Mouse (Mus musculus) intestine, postnatal 0 days (tissue): ENCODE results near the gene Spink8. TPM values are rescaled to one million over a fixed set of nuclear protein-coding genes. Genes with fewer than 3 reads are reported as not detected.

Experiments
- ATAC-seq: fragments of 200-750 bp; cut with Nextera tagmentation; 2 replicates; pipeline ENCODE4 v1.8.0; 2017; ENCODE audit warnings: mild to moderate bottlenecking, moderate TSS enrichment, moderate library complexity
- H3K27ac ChIP-seq: fragments of 300-500 bp; sonication (generic); 2 replicates; pipeline ENCODE4 v1.5.1; 2014; ENCODE audit warnings: mild to moderate bottlenecking, low read depth, low read length, moderate library complexity
- H3K27me3 ChIP-seq: fragments of 300-500 bp; sonication (generic); replicated peaks from 2 replicates; pipeline ENCODE4 v1.6.1; 2014; ENCODE audit warnings: low read length, mixed read lengths; ENCODE audit not compliant: control insufficient read depth, insufficient read depth
- H3K36me3 ChIP-seq: fragments of 300-500 bp; sonication (generic); 2 replicates; pipeline ENCODE4 v1.6.1; 2014; ENCODE audit warnings: mild to moderate bottlenecking, moderate library complexity; ENCODE audit not compliant: control insufficient read depth, insufficient read depth
- H3K4me1 ChIP-seq: fragments of 300-500 bp; sonication (generic); replicated peaks from 2 replicates; pipeline ENCODE4 v1.6.1; 2014; ENCODE audit warnings: antibody characterized with exemption, low read length, mixed read lengths; ENCODE audit not compliant: control insufficient read depth, insufficient read depth
- H3K4me2 ChIP-seq: fragments of 300-500 bp; sonication (generic); replicated peaks from 2 replicates; pipeline ENCODE4 v1.6.1; 2014; ENCODE audit warnings: low read depth, mild to moderate bottlenecking, moderate library complexity
- H3K4me3 ChIP-seq: fragments of 300-500 bp; sonication (generic); 2 replicates; pipeline ENCODE4 v1.5.1; 2014; ENCODE audit warnings: low read depth, low read length
- H3K9ac ChIP-seq: fragments of 300-500 bp; sonication (generic); 2 replicates; pipeline ENCODE4 v1.6.1; 2014; ENCODE audit warnings: mild to moderate bottlenecking, low read depth, low read length
- H3K9me3 ChIP-seq: fragments of 300-500 bp; sonication (generic); 2 replicates; pipeline ENCODE4 v1.6.1; 2016; ENCODE audit warnings: mixed run types; ENCODE audit not compliant: control insufficient read depth
- CTCF ChIP-seq: sonication (generic); IDR thresholded peaks from 2 replicates; pipeline ENCODE4 v1.5.1; 2016; ENCODE audit warnings: low read depth, mild to moderate bottlenecking, control low read depth, antibody characterized with exemption, moderate library complexity
- WGBS: fragments of 180-500 bp; shearing (Covaris S2); extraction: QIAGEN DNeasy Blood & Tissue Kit; methylation state at CpG from one replicate; pipeline ENCODE4 v1.1.7; 2014; 5-methylcytosine and 5-hydroxymethylcytosine counted together
- polyA plus RNA-seq: library from polyadenylated mRNA; unstranded; fragments of >200 nt; fragmentation: Nextera tagmentation; extraction: Ambion mirVana; gene quantifications from 2 replicates; pipeline ENCODE4 v1.2.1, GENCODE M21; 2015

The Spink8 gene
- polyA plus RNA-seq, 1 experiment from 2014 or later: 3.0 TPM

- Histone ChIP-seq H3K9ac (no peak overlapping the region), H3K27me3 (no peaks in the 10 kb centered on the region), H3K4me1 (no peaks in the 10 kb centered on the region), H3K9me3 (no peaks in the 10 kb centered on the region), H3K4me2 (no peak overlapping the region), H3K4me3 (no peak overlapping the region), H3K27ac (no peak overlapping the region), H3K36me3 (no peaks in the 10 kb centered on the region)
- no peak for TF ChIP-seq CTCF
- WGBS: 54% methylated on average over 1 of the region's 1 CpGs
- no peak for ATAC-seq
Observed at GRCm38 (mm10) chr9:109806260-109806659, 5.8 kb upstream of the Spink8 start.

- 68% methylated on average over 2 of the region's 2 CpGs for WGBS
- Histone ChIP-seq H3K4me1 (no peaks in the 10 kb centered on the region), H3K27ac (no peak overlapping the region), H3K9me3 (no peaks in the 10 kb centered on the region), H3K27me3 (no peaks in the 10 kb centered on the region), H3K9ac (no peak overlapping the region), H3K4me3 (no peak overlapping the region), H3K36me3 (no peaks in the 10 kb centered on the region), H3K4me2 (no peak overlapping the region)
- no peak for TF ChIP-seq CTCF
- ATAC-seq: no peak
Observed at GRCm38 (mm10) chr9:109806695-109807293, 5.3 kb upstream of the Spink8 start.

- no peak for TF ChIP-seq CTCF
- Histone ChIP-seq H3K36me3 (no peaks in the 10 kb centered on the region), H3K4me2 (no peak overlapping the region), H3K4me1 (no peaks in the 10 kb centered on the region), H3K9ac (no peak overlapping the region), H3K27ac (no peak overlapping the region), H3K9me3 (no peaks in the 10 kb centered on the region), H3K4me3 (no peak overlapping the region), H3K27me3 (no peaks in the 10 kb centered on the region)
- no peak for ATAC-seq
- WGBS: 33% methylated on average over 3 of the region's 3 CpGs
Observed at GRCm38 (mm10) chr9:109807898-109808297, 4.2 kb upstream of the Spink8 start.

GRCm38 (mm10) chr9:109813424-109813823 is 1.3 kb downstream of the Spink8 start:
- TF ChIP-seq CTCF: no peak
- H3K9me3 ChIP-seq: no peaks in the 10 kb centered on the region
- no peaks in the 10 kb centered on the region for H3K27me3 ChIP-seq
- H3K4me3 ChIP-seq: no peak overlapping the region
- H3K4me1 ChIP-seq: no peaks in the 10 kb centered on the region
- no peaks in the 10 kb centered on the region for H3K36me3 ChIP-seq
- H3K27ac ChIP-seq: no peak overlapping the region
- H3K4me2 ChIP-seq: no peak overlapping the region
- no peak for ATAC-seq
- no peak overlapping the region for H3K9ac ChIP-seq
- 55% methylated on average over 7 of the region's 7 CpGs for WGBS

GRCm38 (mm10) chr9:109816341-109816740 is 4.3 kb downstream of the Spink8 start:
- H3K9ac ChIP-seq: no peak overlapping the region

GRCm38 (mm10) chr9:109825739-109826138 is 13.7 kb downstream of the Spink8 start:
- H3K9me3 ChIP-seq: no peaks in the 10 kb centered on the region
- H3K36me3 ChIP-seq: no peaks in the 10 kb centered on the region
- no peak overlapping the region for H3K9ac ChIP-seq
- 55% methylated on average over 4 of the region's 4 CpGs for WGBS
- H3K27ac ChIP-seq: no peak overlapping the region
- no peak overlapping the region for H3K4me2 ChIP-seq
- no peaks in the 10 kb centered on the region for H3K27me3 ChIP-seq
- no peaks in the 10 kb centered on the region for H3K4me1 ChIP-seq
- TF ChIP-seq CTCF: no peak
- ATAC-seq: no peak
- no peak overlapping the region for H3K4me3 ChIP-seq

More at GRCm38 (mm10) chr9:109816341-109816740, 4.3 kb downstream of the Spink8 start:
- ATAC-seq: no peak
- TF ChIP-seq CTCF: no peak
- Histone ChIP-seq H3K27me3 (no peaks in the 10 kb centered on the region), H3K4me1 (no peaks in the 10 kb centered on the region), H3K4me2 (no peak overlapping the region), H3K36me3 (no peaks in the 10 kb centered on the region), H3K4me3 (no peak overlapping the region), H3K9me3 (no peaks in the 10 kb centered on the region), H3K27ac (no peak overlapping the region)
- 25% methylated on average over 6 of the region's 6 CpGs for WGBS

- Histone ChIP-seq H3K4me3 (no peak overlapping the region), H3K27ac (no peak overlapping the region), H3K9me3 (no peaks in the 10 kb centered on the region), H3K36me3 (no peaks in the 10 kb centered on the region), H3K9ac (no peak overlapping the region), H3K27me3 (no peaks in the 10 kb centered on the region), H3K4me2 (no peak overlapping the region), H3K4me1 (no peaks in the 10 kb centered on the region)
- no peak for ATAC-seq
- TF ChIP-seq CTCF: no peak
- WGBS: 73% methylated on average over 5 of the region's 5 CpGs
Observed at GRCm38 (mm10) chr9:109826181-109826580, 14.1 kb downstream of the Spink8 start.
